Mouse (Mus musculus): ENCODE results near the gene H1foo.

The H1foo gene

GRCm38 (mm10) chr6:115927292-115928242 lies 17.2 kb upstream of the H1foo start:
- DNase-seq (ENCODE audit: low spot score) = no peak

GRCm38 (mm10) chr6:115930018-115930417 lies 14.7 kb upstream of the H1foo start:
- DNase-seq (ENCODE audit: low spot score) = no peak

GRCm38 (mm10) chr6:115931639-115932038 lies 13.1 kb upstream of the H1foo start, which contains the start of gene Rho:
Gene Rho (plus strand): TSS chr6:115931748.
- DNase-seq (ENCODE audit: low spot score) = no peak

- no peak for DNase-seq (ENCODE audit: low spot score)
Observed at GRCm38 (mm10) chr6:115932391-115932790, 12.3 kb upstream of the H1foo start.

DNA sequence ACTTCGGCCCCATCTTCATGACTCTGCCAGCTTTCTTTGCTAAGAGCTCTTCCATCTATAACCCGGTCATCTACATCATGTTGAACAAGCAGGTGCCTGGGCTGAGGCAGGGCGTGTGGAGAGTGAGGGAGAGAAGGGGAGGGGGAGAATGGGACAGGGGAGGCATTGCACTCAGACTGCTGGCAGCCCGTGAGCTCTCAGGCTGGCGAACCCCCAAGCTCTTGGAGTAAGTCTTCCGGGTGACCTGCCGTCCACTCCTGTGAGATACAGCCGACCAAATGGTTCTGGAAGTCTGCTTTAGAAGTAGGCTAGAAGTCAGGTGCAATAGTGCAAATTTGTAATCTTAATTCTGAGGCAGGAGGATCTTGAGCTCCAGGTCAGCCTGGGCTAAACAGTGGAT lies 9.2 kb upstream of the H1foo start:
- DNase-seq (ENCODE audit: low spot score) = no peak

DNA sequence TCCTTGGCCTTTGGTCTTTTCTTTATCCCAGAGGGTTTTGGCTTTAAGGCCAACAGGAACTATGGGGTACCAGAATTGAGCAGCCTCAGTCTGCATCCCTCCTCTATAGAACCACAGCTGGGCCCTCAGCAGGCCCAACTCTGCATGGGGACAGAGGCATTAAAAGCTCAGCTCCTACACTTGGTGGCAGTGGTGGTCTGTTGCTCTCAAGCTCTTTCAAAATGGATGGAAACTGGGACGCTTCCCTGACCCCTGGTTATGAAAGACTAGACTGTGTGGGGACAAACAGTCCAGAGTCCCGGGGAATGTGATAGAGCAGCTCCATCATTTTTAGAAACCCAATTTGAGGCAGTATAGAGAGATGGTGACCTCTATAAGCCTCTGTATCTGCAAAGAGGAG lies 6.7 kb upstream of the H1foo start:
- no peak for DNase-seq (ENCODE audit: low spot score)

- DNase-seq (ENCODE audit: low spot score) = no peak
Observed at GRCm38 (mm10) chr6:115938798-115939197, 5.9 kb upstream of the H1foo start.

DNA sequence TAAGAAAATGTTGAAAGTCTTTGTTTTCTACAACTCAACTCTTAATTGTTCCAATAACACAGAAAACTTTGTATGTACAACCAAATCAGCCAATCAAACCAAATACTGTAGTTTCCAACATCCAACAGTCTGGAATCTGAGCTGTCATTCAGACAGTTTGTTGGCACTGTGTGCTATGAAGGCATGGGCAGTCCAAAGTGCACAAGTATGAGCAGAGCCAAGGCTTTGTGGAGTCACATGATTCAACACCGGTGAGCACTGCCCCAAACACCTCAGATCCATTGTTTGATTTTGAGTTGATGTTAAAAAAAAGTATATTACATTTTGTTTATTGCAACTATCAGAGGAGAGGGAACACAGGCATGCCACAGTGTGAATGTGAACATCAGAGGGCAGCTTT lies 4.1 kb upstream of the H1foo start:
- no peak for DNase-seq (ENCODE audit: low spot score)

- no peak for DNase-seq (ENCODE audit: low spot score)
Observed at GRCm38 (mm10) chr6:115941128-115941527, 3.6 kb upstream of the H1foo start.

DNA sequence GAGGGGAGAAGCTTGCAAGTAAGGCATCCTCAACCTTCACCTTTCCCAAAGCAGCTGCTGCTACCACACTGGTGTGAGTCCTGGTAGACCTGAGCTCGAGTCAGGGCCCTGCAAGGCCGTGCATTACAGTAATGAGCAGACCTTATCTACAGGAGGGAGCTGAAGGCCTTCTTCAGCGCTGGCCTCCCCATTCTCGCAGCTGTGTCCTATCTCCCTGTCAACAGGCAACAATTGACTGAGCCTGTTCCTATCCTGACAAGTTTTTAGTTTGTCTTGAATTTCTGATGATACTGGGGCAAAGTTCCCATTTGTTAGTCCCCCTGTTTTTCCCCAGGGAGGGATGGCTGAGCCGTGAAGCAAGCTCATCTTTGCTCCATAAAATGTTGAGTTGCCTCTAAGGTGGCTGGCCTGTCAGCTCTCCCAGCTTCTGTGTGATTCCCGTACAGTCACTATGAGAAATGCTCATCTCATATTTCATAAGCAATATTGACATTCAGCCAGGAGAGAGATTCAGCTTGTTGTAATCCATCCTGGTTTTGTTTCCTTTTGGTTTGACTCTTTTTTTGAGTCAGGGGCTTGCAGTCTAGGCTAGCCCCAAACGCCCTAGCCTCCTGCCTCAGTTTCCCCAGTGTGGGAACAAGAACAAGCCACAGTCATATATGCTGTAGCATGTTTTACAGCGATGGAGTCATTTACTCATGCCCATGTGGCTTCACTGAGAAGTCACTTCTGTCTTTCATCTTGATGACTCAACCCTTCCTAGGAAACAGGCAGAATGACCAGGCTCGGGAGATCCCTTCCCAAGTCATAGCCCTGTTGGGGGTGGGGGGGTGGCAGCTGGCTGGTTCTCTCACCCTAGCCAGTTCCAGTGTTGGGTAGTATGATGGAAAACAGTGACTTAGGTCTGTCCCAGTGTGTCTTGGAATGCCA lies 975 bp upstream of the H1foo start:
- DNase-seq (ENCODE audit: low spot score) = no peak

- DNase-seq (ENCODE audit: low spot score) = no peak
Observed at GRCm38 (mm10) chr6:115945633-115946032, 895 bp downstream of the H1foo start.

DNA sequence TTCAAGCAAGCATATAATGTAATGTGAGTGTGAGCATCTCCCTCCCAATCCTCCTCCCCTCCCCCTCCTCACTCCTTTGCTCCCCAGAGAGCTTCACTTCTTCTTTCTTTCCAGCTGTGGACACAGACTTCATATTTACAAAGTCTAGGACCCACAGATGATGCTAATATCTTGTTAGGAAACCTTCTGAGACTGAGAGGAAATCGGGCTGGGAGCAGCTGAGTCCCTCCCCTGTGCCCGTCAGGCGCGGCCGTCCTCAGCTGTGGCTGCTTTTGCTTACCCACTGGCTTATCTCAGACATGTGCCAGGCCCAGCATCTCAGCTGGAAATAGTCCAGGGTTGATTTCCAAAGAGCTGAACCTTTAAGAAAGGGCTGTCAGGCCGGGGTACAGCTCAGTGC lies 1.7 kb downstream of the H1foo start:
- no peak for DNase-seq (ENCODE audit: low spot score)

- DNase-seq (ENCODE audit: low spot score) = no peak
Observed at GRCm38 (mm10) chr6:115954506-115955074, 9.9 kb downstream of the H1foo start.

- DNase-seq (ENCODE audit: low spot score) = no peak
Observed at GRCm38 (mm10) chr6:115955169-115955568, 10.4 kb downstream of the H1foo start.

- no peak for DNase-seq (ENCODE audit: low spot score)
Observed at GRCm38 (mm10) chr6:115955664-115956063, 10.9 kb downstream of the H1foo start.

DNA sequence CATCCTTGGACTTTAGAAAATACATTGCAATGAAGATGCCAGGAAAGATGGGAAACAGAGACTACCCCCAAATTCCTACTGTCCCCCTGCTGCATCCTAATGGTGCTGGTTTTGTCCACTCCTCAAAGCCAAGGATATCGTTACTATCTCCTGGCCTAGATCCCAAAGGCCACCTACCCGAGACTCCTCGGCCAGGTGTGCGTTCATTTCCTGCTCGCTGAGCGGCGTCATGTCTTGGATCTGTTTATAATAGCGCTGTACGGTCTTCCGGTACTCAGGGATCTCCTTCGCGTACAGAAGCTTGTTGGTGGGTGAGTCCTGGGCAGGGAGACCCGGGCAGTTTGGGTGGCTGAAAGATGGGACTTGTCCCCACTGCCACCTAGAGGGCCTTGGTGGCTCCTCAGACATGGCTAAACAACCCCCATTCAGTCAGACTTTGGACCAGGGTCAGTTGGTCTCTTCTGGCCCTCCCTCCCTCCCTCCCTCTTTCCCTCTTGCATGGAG lies 11.7 kb downstream of the H1foo start:
- no peak for DNase-seq (ENCODE audit: low spot score)

GRCm38 (mm10) chr6:115956922-115957601 lies 12.3 kb downstream of the H1foo start:
- DNase-seq (ENCODE audit: low spot score) = no peak

DNA sequence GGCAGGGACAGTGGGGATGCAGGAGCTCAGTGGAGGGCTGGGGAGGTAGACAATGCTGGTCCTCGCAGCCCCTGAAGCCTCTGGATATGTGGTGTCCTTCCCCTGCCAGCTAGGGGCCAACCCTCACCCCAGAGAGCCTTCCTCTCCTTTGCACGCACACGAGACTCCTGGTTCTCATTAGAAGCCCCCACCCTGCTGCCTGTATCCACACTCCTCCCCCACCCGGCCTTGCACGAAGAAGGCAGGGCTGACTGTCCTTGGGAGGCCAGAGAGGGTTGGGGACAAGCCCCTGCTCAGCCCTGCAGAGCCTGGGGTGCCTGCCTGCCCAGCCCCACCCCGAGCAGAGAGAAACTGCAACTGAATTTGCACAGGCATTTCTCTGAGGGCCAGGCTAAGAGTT lies 12.9 kb downstream of the H1foo start:
- DNase-seq (ENCODE audit: low spot score) = no peak

GRCm38 (mm10) chr6:115958445-115958844 lies 13.7 kb downstream of the H1foo start:
- no peak for DNase-seq (ENCODE audit: low spot score)

DNA sequence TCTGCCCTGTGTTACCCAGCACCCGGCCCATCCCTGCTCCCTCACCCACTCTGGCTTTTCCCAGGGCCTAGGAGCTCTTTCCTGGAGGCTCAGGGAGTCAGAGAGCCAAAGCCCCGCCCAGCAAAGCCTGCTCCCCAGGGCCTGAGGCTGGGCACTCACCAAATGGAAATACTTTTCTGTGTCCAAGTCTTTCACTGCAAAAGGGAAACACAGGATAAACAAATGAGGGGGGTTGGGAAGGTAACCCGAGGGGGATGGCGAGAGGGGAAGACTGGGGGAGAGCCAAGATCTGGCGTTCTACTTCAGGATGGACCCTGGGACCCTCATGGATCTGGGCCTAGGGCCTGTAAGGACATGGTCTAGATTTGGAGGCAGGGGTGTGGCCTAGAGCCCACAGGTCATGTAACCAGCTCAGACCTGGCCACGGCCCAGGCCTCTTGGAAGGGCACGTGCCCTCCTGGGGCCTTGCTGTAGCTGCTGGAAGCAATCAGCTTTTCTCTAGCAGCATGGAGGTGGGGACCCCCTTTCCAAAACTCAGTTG lies 14.5 kb downstream of the H1foo start:
- peak; percentile 71 for DNase-seq (ENCODE audit: low spot score)

DNA sequence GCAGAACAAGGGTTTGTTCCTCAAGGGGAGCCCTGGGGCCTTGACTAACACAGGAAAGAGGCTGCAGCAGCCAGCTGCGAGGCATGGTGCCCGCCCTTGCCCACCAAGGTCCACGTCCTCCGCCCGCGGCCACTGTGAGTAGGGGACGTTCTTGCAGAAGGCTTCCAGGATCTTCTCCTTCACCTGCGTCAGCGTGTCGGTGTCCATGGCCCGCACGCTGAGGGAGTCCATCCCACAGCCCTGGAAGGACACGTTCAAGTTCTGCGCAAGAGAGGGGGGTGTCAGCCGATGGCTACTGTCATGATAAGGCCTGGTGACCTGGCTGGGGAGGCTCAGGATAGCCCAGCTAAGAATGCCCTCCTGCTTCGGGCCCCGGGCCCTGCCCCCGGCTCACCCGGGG lies 15.6 kb downstream of the H1foo start:
- DNase-seq (ENCODE audit: low spot score) = no peak

Measured in testis, postnatal 14 days (tissue).